Mouse (Mus musculus) adrenal gland, adult 8-10 months (tissue): Measurements from ENCODE around the gene Phip. TPM values are rescaled to one million over a fixed set of nuclear protein-coding genes. Genes with fewer than 3 reads are reported as not detected.

Experiments used
- DNase-seq: peaks from one replicate; pipeline ENCODE4 v3.0.0; 2022
- total RNA-seq, 4 experiments: library from RNA; stranded (reverse); gene quantifications; 2 replicates each; pipeline ENCODE4 v1.2.4; 2022

Phip gene
- 100 to 1,000 TPM in 1 of 4 experiments, 10 to 100 TPM in 3; 81.8 to 138 (median 89.3) TPM for total RNA-seq

DNA sequence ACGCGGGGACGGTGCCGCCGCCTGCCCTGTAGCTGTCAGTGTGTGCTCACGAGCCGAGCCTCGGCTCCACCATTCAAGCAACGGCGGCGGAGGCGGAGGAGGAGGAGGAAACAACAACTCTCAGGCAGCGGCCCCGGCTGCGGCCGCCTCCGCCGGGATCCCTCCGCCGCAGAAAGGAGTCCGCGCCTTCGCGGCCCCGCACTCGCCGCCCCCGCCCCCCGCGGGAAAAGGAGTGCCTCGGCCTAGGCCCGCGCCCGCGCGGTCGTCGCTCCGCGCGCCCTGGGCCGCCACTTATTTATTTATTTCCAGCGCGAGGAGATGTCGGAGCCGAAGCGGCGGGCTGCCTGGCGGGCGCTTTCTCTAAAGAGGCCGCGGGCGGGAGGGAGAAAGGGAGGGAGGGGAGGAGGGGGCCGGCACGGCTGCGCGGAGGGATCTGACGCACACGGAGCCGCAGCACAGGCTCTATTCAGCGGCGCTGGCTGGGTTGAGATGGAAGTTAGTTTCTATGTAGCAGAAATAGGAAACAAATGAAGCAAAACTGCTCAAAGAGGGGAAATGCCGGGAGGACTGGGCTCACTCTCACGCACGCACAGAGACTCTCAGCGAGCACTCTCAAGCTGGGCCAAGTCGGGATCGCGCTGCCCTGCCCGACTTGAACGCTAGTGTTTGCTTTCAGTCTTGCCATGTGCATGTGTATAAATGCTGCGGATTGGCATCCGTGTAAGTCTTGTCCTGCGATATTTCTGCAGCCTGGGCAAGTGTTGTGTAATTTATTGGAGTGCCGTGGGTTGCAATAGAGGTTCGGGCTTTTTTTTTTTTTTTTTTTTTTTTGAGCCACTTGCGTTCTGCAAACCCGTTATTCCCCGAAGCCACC, at the start of gene Phip:
Gene Phip, minus strand, starts transcription at position 175 of the 874 bp plus-strand sequence.
- peak; percentile 86 for DNase-seq

DNA sequence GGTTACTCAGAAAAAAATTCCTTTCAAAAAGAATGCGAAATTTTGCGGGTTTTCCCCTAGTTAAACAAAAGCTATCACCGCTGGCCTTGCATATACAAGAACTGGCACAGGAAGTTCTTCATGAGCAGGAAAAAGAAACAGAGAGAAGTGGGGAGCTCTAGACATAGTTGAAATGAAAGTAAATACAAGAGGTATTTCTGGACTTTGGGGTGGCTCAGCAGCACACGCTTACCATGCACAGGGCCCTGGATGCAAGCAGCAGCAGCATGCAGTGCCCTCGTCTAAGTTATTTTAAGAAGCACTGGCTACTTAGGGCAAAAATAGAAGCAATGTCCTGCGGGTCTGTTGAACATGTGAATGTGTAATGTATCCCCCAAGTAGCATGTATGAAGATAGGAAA, 48.4 kb upstream of the Phip start:
- DNase-seq: no peak

DNA sequence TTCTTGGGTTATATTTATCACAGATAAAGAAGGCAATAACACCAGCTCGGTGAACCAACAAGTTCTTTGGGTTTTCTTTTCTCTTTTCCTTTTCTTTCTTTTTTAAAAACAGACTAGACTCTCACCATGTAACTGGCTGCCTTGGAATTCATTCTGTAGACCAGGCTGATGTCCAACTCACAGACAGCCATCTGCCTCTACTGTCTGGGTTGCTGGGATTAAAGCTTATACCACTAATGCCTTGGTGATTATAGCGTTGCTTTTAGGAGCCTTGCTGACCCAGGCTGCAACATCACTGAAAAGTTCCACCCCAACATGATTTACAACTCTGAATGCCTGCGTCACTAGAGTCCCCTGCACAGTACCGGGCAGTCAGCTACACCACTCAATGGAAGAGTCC, 39.2 kb upstream of the Phip start:
- no peak for DNase-seq

DNA sequence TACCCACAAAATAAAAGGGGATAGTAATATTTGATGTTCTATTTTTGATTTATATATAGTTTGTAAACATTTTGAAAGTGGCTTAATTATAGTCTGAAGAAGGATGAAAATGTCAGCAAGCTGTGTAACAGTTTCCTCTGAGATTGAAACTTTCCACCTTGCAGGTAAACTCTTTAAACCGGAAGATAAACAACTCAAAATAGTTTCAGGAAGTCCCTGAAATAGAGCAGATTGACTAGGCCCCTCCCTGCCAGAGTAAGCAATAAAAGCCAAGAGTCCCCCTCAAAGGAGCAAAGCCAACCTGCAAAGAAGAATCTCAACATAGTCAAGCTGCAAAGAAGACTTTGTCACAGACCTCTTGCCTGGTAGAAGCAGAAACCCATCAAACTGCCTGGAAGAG, 33.0 kb upstream of the Phip start:
- no peak for DNase-seq

DNA sequence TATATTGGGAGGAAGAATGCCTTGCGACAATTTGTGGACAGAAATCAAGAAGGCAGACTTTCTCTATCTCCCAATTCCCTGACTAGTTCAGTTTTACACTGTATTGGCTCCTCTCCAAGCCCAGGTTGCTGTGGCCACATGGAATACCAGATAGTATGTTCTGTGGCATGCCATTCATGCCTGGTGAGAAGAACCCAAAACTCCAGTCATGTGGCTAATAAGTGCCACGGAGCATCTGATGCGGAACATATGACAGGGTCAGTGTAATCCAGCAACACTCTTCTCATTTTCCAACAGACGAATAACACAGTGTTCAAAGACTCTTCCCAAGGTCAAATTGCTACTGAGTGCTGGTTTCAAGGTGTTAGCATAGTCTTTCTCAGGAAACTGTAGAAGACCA, 26.0 kb upstream of the Phip start:
- no peak for DNase-seq

DNA sequence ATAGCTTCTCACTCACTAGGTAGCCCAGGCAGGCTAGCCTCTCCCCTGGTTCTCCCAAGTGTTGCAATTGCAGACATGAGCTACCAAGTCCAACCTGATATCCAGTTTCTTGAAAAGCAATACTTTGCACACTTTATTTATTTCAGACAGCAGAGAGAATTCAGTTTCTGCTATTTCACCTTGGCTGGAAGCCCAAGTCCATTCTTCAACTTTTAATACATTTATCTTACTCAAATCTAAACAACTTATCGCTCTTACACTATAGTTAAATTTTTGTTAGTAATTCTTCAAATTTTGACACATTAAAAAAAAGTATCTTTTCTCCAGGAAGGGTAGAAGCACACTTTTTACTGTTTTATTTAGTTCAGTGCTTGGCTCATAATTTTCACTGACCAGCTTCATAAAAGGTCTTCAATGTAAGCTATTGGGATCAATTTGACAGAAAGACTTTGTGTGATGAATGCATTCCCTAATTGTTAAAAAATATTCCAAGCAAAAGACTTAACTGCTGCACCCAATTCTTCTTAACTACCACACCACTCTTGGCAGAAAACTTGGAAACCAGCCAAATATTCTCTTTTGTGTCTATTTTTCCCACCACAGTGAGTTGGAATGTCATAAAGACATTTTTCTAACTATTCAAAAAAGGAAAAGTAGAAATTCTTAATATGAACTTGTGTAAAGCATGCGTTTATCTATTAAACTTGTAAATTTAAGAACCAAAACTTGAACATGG, 22.6 kb upstream of the Phip start:
- no peak for DNase-seq

DNA sequence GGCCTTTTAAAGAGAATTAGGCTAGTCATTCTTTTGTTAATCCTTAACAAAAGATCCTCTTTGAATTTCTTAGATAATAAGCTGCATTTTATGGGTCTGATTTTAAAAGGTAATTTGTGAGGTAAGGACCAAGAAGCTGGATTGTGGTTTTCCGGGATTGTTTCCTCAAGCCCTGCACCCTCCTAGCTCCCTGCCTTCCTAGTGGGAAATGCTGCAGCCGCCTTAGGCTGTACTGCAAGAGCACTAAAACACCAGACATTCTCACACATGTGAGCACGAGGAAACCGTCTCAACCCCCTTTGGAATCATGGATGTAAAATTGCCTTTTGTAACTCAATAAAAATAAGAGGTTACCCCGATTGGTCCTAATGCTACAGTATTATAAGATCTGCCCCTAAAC, 1.6 kb upstream of the Phip start:
- DNase-seq: no peak

DNA sequence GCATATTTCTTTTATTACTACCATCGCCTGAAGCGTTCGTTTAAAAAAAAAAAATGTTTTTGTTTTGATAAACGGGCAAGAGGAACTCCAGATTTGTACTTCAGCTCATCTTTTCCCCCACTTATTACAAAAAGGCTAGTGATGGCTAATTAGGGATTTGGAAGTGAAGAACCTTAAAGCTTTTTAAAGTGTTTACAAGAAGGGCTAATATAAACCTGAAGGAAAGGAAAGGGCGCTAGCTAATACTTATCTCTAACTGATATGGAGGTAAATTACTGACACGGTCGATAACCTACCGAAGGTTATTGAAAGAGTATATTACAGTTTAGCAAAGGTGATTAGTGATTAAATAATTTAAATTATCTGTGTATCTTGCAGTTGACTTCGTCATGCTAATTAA, 903 bp upstream of the Phip start:
- no peak for DNase-seq

DNA sequence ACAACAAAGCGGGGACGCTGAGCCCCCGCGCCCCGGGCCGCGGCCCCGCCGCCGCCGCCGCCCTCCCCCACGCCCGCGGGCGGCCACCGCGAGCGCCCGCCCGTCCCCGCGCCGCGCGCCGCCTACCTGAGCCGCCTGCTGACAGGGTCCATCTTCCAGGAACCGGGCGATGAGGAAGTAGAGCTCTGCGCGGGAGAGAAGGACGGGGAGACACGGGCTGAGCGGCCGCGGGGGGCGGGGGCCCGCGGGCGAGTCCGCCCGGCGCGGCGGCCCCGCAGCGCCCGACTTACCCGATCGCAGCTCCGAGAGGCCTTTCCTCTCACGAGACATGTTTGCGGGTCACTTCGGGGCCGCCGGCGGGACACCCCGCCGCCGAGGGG, 364 bp downstream of the Phip start:
- DNase-seq: no peak

DNA sequence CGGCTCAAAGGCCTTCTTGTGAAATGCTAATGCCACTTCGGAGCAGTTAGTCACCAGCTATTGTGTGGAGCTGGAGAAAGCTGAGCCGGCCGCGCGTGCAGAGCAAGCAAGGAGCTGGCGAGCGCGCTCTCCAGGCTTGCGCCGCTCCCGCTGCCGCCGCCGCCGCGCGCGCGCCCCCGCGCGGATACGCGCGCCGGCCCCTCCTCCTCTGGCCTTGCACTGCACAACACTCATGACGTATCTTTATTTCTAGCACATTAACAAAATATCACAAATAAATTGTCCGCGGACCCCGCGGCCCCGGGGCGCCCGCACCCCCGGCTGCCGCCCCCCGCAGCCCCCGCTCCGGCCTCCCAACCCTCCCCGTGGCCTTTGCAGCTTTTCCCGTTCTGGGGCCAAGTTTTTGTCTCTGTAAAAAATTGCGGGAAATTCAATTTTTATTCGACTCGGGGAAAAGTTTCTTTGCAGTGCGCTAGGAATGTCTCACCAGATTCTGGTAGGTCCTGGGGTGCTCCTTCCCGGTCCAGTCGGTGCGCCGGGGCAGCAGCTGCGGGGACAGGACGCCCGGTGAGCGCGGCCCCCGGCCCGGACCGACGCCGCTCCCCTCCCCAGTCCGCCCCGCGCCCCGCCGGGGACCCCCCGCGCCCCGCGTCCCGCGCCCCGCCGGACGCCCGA, 992 bp downstream of the Phip start:
- peak; percentile 88 for DNase-seq

DNA sequence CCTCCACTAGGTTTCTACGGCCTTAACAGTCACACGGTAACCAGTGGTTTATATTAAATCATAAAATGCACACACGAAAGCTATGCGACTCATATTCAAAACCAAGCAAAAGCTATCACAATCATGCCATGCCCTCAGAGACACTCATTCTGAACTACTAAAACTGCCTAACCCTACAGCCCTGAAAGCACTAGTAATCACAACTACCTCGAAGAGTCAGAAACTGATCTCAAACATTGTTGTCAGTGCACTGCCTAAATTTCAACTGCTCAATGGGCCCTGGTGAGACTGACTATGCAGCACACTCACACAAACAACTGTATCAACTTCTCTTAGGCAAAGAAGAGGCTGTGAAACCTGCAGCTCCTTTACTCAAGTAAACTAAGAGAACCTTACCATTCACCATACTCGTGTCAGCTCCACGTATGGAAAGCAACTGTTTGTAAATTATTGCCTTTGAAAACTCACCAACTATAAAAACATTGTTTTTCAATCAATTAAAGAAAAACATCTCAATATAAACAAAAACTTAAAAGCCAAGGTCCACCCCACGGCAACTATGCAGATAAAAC, 1.9 kb downstream of the Phip start:
- no peak for DNase-seq

DNA sequence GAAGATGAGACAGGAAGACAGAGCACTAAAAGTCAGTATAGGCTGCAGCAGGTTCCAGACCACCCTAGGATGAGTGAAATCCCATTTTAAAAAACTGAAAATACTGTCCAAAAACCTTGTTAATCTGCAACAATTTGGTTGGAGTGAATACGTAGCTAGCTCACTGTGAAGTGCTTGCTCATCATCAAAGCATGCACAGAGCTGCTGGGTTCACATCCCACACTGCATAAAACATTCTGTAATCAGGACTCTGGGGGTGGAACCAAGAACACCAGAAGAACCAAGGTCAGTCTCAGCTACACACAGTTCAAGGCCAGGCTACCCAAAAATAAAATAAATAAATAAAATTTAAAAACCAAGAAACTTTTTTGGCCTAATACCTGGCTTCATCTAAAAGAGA, 3.9 kb downstream of the Phip start:
- DNase-seq: peak; percentile 35

DNA sequence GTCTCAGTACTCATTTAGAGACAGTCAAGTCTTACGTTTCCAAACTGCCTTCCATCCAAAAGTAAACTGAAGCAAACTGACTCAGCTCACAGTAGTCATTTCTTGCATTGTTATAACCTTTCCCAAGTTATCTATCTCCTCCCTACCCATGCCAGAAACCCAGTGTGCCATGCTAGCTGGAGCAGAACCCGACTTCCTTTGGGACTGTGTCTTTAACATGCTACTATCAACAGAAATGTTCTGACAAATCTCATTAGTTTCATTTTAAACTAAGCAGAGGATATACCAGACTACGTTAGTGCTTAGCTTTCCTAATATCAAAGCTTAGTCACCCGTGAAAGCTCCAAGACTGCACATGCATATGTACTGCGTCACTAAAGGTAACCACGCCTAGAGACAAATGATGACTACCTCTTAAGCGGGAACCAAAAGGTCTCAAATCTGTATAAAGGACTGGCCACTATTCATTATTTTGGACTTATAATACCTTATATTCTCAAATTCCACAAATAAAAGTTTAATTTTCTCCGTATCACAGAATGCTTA, 8.2 kb downstream of the Phip start:
- DNase-seq: no peak

DNA sequence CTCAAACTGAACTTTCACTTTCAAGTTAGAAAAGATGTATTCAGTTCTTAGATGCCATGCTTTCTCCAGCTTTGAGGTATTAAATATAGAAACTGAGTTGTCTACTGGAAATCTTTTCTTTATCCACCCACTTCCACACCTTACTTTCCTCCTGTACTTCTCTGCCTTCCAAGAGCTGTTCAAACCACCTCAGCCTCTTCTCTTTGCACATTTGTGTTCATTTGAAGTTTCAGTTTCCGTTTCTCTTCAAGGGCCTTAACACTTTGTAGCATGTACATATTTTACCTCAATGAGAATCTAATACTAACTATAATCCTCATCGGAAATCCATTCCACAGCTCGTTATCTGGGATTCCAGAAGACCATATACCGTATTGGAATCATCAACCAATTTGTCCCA, 11.3 kb downstream of the Phip start:
- no peak for DNase-seq

DNA sequence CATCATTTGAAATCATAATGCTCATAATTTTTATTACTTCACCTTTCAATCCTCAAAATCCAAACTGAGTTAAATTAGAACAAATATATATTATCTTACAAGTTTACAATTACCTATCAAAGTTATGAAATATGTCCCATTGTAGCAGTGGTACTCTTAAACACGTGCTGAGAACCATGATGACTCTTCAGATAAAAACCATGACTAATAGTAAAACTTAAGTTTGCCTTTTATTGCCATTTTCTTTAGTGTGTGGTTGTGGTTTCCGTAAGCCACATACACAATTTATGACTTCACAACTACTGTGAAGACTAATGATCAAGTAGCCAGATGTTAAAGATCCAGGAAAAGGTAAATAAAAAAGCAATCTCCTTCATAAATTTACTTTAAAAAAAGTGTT, 14.0 kb downstream of the Phip start:
- no peak for DNase-seq

DNA sequence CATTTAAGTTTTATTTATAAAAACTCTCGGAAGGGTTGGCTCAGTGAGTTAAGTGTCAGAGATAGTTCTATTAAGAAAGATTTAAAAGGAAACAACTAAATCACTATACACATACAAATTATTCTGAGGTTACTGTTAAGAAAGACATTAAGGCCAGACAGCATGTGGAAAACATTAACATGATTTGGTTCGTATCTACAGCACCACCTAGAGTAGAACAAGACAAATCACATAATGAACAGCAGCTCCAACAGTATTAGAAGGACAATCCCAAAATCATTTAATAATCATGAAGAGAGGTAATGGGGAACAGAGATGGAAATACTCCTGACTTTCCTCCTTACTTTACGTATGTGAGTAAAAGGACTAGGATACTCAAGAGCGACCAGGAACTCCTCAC, 20.0 kb downstream of the Phip start:
- no peak for DNase-seq

DNA sequence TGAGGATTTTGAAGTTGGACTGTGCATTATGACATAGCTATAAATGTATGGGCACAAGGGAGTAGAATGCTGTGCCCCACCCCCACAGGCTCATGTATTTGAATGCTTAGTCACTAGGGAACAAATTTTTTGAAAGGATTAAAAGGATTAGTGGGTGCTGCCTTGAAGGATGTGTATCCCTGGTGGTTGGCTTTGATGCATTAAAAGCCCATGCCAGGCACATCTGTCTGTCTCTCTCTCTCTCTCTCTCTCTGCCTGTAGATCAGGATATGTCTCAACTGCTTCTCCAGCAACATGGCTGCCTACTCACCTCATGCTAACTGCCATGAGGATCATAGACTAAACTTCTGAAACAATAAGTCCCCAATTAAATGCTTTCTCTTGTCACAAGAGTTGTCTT, 23.0 kb downstream of the Phip start:
- DNase-seq: no peak

DNA sequence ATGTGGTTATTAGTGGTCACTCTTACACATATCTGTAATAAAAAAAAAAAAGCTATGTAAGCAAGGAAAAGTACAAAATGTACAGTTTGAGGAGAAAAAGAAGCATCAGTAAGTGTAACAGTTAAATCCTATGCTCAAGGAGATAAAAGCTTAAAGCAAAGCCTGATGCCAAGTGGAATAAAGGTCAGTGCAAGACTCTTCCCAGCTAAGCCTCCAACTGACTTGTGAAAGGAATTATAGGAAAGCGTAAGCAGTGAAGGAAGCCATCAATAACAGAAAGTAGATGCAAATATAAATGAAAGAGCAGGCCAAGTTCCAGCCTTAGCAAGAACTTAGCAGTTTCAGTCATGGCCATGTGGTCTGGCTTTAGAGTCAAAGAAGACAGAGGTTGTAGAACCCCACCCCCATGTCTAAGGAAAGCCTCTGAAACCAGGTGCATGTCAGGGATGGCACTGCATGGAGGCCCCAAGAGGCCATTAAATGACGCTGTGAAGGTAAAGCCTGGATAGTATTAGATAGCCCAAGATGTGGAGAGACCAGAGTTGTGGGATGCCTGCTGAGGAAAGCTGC, 23.8 kb downstream of the Phip start:
- DNase-seq: no peak

DNA sequence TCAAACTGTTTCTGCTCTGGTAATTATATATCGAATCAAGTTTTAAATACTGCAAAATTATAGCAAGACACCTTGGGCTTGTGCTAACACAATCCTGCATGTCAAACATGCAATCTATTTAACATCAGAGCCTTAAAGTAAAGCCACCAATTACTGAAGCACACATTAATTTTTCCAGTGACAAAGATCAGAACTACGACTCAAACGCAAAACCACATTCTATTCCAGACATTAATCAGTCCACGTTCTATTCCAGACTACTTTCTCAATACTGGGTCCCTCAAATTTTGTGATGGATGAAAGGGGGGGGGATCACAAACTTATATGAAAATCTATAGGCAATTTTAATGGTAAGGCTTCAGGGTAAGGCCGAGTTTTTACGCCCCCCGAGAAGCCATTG, 68.1 kb downstream of the Phip start:
- DNase-seq: no peak

DNA sequence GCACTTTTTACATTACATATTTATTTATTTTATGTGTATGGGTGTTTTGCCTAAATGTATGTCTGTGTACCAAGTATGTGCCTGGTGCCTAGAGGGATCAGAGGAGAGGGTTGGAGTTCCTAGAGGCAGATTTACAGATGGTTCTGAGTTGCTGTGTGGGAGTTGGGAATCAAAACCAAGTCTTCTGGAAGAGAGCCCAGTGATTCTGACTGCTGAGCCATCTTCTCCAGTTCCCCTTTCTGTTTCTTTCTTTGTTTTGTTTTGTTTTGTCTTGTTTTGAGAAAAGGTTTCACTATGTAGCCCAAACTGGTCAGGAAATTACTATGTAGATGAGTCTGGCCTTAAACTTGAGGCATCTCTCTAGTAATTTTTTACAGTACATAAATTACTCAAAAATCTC, 86.7 kb downstream of the Phip start:
- no peak for DNase-seq

DNA sequence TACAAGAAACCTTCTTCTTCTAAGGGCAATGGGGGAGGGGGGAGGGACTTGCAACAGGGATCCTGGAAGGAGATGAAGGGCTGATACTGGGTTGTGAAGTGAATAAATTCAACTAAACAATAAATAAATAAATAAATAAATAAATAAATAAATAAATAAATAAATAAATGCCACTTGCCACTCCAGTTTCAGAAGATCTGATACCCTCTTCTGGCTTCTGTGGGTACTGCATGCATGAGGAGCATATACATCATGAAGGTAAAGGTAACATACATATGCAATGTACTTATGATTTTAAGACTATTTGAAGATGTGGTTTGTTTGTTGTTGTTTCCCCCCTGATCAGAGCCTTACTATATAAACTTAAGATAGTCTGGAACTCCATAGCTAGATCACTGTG, 91.1 kb downstream of the Phip start:
- no peak for DNase-seq

DNA sequence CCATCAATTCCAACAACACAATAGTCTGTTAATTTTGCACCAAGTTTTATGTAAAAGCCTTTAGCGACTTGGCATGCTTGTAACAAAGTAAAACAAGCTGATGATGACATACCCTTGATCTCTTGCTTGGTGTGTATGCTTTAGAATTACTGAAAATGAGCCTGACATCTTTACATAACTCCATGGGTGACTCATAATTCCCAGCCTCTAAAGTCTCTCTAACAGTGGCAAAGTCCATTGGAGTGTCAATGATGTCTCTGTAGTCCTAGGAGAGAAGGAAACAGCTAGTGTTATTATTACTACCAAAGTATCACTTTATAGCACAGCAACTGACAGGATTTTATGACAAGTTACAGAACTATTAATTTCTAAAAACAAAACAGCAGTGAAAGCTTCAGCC, 98.2 kb downstream of the Phip start:
- DNase-seq: no peak

DNA sequence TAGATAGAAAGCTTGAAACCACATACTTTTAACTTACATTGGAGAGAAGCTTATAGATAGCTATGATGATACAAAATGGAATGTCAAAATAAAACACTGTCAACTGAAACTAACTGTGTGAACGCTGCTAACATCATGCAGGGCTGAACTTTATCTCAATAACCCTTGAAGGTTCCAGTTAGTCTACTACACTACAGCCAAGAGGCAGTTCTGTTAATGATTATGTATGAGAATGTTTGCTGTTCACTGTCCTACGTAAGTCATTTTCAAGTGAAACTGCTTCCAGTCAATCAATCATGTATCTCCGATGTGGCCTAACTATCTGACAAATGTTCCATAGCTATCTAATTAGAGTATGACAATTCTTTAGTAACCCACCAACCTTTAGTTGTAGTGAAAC, 107.6 kb downstream of the Phip start:
- DNase-seq: no peak
